Mouse (Mus musculus): ENCODE measurements at regions not wholly inside any gene's neighbourhood (a gene's known extent, or its start where the extent isn't known, plus 50 kb on each side); places are given as distances from the start of the nearest gene placed in this dataset.
A peak's percentile ranks its signal among the peaks of the same experiment; 100 is the strongest.

GRCm38 (mm10) chr8:57705957-57706356 lies 53.1 kb upstream of the Galnt7 start:
- no peak for DNase-seq (ENCODE audit: low spot score)
- Histone ChIP-seq H3K9ac (ENCODE audit: low read length) (no peak overlapping the region), H3K4me1 (replicated peaks; ENCODE audit: control insufficient read depth, insufficient read depth) (no peaks in the 10 kb centered on the region), H3K9me3 (ENCODE audit: control insufficient read depth, low read length) (no peaks in the 10 kb centered on the region), H3K4me3 (ENCODE audit: low read depth, low read length) (no peak overlapping the region), H3K27me3 (ENCODE audit: control insufficient read depth, insufficient read depth, low read length) (no peaks in the 10 kb centered on the region), H3K36me3 (ENCODE audit: control insufficient read depth, insufficient read depth, low read length) (no peaks in the 10 kb centered on the region), H3K4me2 (replicated peaks; ENCODE audit: low read depth) (no peak overlapping the region), H3K27ac (replicated peaks) (no peak overlapping the region)
- no peak for ATAC-seq (ENCODE audit: low FRiP score, low TSS enrichment)
- TF ChIP-seq CTCF (IDR thresholded peaks at IDR 0.05; ENCODE audit: low read depth) (no peak), EP300 (optimal IDR thresholded peaks at IDR 0.05) (no peak)
- 94% methylated on average over 4 of the region's 4 CpGs for WGBS

DNA sequence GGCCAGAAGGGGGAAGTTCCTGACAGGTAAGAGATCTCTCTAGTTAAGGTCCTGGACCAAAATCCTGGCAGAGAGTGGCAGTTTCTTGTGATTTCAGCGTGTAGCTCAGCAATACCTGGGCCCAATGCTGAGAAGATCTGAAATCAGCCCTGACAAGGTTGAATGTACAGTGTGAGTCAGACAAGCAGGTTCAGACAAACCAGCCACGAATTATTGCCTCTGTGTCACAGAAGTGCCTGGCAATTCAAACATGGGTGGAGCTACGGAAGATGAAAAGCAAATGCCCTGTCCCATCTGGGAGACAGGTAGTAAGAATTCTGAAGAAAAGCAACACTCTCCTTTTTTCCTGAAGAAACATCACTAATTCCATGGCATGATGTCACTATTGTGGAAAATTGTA lies 51.3 kb upstream of the Galnt7 start:
- H3K9me3 ChIP-seq (ENCODE audit: control insufficient read depth, low read length) = no peaks in the 10 kb centered on the region
- H3K36me3 ChIP-seq (ENCODE audit: control insufficient read depth, insufficient read depth, low read length) = no peaks in the 10 kb centered on the region
- H3K9ac ChIP-seq (ENCODE audit: low read length) = no peak overlapping the region
- DNase-seq (ENCODE audit: low spot score) (peak; percentile 43), ATAC-seq (ENCODE audit: low FRiP score, low TSS enrichment) (peak; percentile 86)
- H3K4me3 ChIP-seq (ENCODE audit: low read depth, low read length) = no peak overlapping the region
- no peak for TF ChIP-seq CTCF (IDR thresholded peaks at IDR 0.05; ENCODE audit: low read depth)
- no peak for TF ChIP-seq EP300 (optimal IDR thresholded peaks at IDR 0.05)
- peak overlapping the region; percentile 56 for H3K27ac ChIP-seq (replicated peaks)
- no peaks in the 10 kb centered on the region for H3K27me3 ChIP-seq (ENCODE audit: control insufficient read depth, insufficient read depth, low read length)
- no peaks in the 10 kb centered on the region for H3K4me1 ChIP-seq (replicated peaks; ENCODE audit: control insufficient read depth, insufficient read depth)
- H3K4me2 ChIP-seq (replicated peaks; ENCODE audit: low read depth) = no peak overlapping the region
- WGBS = 48% methylated on average over 3 of the region's 3 CpGs

- peak; percentile 96 for ATAC-seq (ENCODE audit: low FRiP score, low TSS enrichment)
- no peak overlapping the region for H3K4me2 ChIP-seq (replicated peaks; ENCODE audit: low read depth)
Measured at GRCm38 (mm10) chr8:57702407-57703113, 49.7 kb upstream of the Galnt7 start.

More at GRCm38 (mm10) chr8:57702407-57703113, 49.7 kb upstream of the Galnt7 start:
- H3K4me1 ChIP-seq (replicated peaks; ENCODE audit: control insufficient read depth, insufficient read depth) = no peaks in the 10 kb centered on the region
- no peaks in the 10 kb centered on the region for H3K9me3 ChIP-seq (ENCODE audit: control insufficient read depth, low read length)
- DNase-seq (ENCODE audit: low spot score) = peak; percentile 87
- no peaks in the 10 kb centered on the region for H3K27me3 ChIP-seq (ENCODE audit: control insufficient read depth, insufficient read depth, low read length)
- 37% methylated on average over 7 of the region's 7 CpGs for WGBS
- no peak overlapping the region for H3K4me3 ChIP-seq (ENCODE audit: low read depth, low read length)
- TF ChIP-seq CTCF (IDR thresholded peaks at IDR 0.05; ENCODE audit: low read depth) (no peak), EP300 (optimal IDR thresholded peaks at IDR 0.05) (no peak)
- H3K9ac ChIP-seq (ENCODE audit: low read length) = no peak overlapping the region
- H3K36me3 ChIP-seq (ENCODE audit: control insufficient read depth, insufficient read depth, low read length) = no peaks in the 10 kb centered on the region
- peak overlapping the region; percentile 78 for H3K27ac ChIP-seq (replicated peaks)

All from stomach, postnatal 0 days (tissue).